Mouse (Mus musculus): ENCODE measurements around the gene Scrn1.

Gene Scrn1

GRCm38 (mm10) chr6:54471866-54472265 is 94.4 kb downstream of the Scrn1 start:
- DNase-seq = no peak

GRCm38 (mm10) chr6:54467371-54467770 is 98.9 kb downstream of the Scrn1 start:
- DNase-seq = no peak

GRCm38 (mm10) chr6:54464926-54465325 is 101.4 kb downstream of the Scrn1 start:
- DNase-seq = no peak

GRCm38 (mm10) chr6:54463701-54464458 is 102.4 kb downstream of the Scrn1 start:
- peak in 1 of 2 experiments; percentile 41 for DNase-seq

GRCm38 (mm10) chr6:54462766-54463165 is 103.5 kb downstream of the Scrn1 start:
- DNase-seq = peak; percentile 33 to 41

- peak; percentile 58 to 63 for DNase-seq
Observed at GRCm38 (mm10) chr6:54460915-54461671, 105.2 kb downstream of the Scrn1 start.

- DNase-seq = peak; percentile 47 to 50
Observed at GRCm38 (mm10) chr6:54460172-54460914, 105.9 kb downstream of the Scrn1 start.

- DNase-seq = no peak
Observed at GRCm38 (mm10) chr6:54459661-54460060, 106.6 kb downstream of the Scrn1 start.
